Mouse (Mus musculus): ENCODE results near the gene 9230102O04Rik. TPM values are rescaled to one million over a fixed set of nuclear protein-coding genes. Genes with fewer than 3 reads are reported as not detected.

Gene 9230102O04Rik
- polyA plus RNA-seq (2016; fragmentation: Nextera tagmentation; extraction: Ambion mirVana), result 0.50 TPM in 1 of 2 replicates, not detected in the other

- Histone ChIP-seq H3K9ac (no peak within 1 kb of the TSS), H3K27ac (no peak within 1 kb of the TSS), H3K4me3 (replicated peaks) (peak within 1 kb of the TSS; percentile 14; the same call in 1 of the 2 replicates), H3K4me2 (peak within 1 kb of the TSS; percentile 29), H3K9me3 (no peaks in the 10 kb centered on the region), H3K36me3 (replicated peaks) (no peaks in the 10 kb centered on the region), H3K4me1 (peaks cover 12% of the 10 kb centered on the region), H3K27me3 (peaks cover 95% of the 10 kb centered on the region)
- ATAC-seq (ENCODE audit: low FRiP score), result peak; percentile 51; the same call in 1 of the 2 replicates
- WGBS, result under 1% methylated on average over 30 of the region's 30 CpGs
Observed at GRCm38 (mm10) chr2:9888913-9889650, at the start of gene 9230102O04Rik. Gene 9230102O04Rik (minus strand): TSS chr2:9889540.

DNA sequence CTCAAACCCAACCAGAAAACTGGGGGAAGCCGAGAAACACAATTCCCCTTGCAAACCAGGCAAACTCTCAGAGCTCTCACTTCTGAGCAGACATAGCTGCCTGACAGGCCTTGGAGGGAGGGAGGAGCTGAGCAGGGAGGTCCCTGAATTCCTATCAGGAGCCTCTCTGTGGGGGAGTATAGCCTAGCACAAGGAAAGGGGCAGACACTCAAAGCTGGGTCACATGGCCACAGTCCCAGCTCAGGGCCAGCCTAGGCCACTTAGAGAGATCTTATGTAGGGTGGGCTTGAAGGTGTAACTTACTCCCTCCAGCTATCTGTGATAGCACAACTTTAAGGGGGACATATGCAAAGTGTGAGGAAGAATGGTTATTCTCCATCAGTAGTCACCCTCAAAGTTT is 46.6 kb upstream of the 9230102O04Rik start:
- 25% methylated on average over 1 of the region's 1 CpGs for whole genome bisulfite sequencing
- no peaks in the 10 kb centered on the region for H3K9me3 ChIP-seq
- no peak for ATAC-seq (ENCODE audit: low FRiP score)
- H3K4me3 ChIP-seq (replicated peaks), result no peak overlapping the region
- no peak overlapping the region for H3K9ac ChIP-seq
- H3K4me1 ChIP-seq, result no peaks in the 10 kb centered on the region
- H3K36me3 ChIP-seq (replicated peaks), result peaks cover 5% of the 10 kb centered on the region; the same call in 1 of the 2 replicates
- H3K27ac ChIP-seq, result no peak overlapping the region
- H3K27me3 ChIP-seq, result no peaks in the 10 kb centered on the region
- H3K4me2 ChIP-seq, result no peak overlapping the region

GRCm38 (mm10) chr2:9926905-9927283 is 37.6 kb upstream of the 9230102O04Rik start:
- no peak for ATAC-seq (ENCODE audit: low FRiP score)

DNA sequence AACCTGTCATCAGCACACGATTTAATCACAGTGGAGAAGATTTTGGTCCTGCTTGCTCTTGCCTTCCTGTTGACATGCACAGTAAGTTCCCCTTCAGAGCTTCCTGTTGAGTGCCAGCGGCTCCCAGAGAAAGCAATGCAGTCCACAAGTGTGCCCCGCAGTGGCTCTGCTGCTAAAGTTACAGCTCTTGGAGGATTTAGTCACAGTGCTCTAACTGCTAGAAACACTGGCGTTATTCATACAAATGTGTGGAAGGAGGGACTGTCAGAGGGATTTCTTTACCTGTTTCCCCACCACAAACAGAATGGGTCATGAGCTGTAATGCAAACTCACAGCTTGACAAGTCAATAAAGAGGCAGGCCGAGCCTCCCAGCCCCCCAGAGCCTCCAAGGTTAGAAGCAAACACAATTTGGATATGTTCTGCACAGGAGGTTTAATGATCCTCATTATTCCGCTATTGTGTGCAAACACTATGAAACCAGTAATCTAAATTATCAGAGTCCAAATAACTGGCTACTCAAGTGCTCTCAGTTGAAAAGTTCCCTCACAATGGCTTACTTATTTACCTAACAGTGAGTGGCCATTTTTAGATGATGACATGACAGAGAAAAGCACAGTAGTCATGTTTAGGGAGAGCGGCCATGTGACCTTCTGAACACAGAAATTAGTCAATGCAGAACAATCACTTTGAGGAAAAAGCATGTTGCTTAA is 37.0 kb upstream of the 9230102O04Rik start:
- 0 out of 2 replicates have a peak, but pooled peaks have one; percentile 36 for ATAC-seq (ENCODE audit: low FRiP score)

More at GRCm38 (mm10) chr2:9926905-9927283, 37.6 kb upstream of the 9230102O04Rik start:
- Histone ChIP-seq H3K9ac (no peak overlapping the region), H3K36me3 (replicated peaks) (0 out of 2 replicates have a peak, but pooled peaks cover 5% of the 10 kb centered on the region), H3K4me2 (no peak overlapping the region), H3K9me3 (no peaks in the 10 kb centered on the region), H3K27ac (no peak overlapping the region), H3K4me3 (replicated peaks) (no peak overlapping the region), H3K4me1 (peaks cover 7% of the 10 kb centered on the region), H3K27me3 (peaks cover 17% of the 10 kb centered on the region)
- WGBS, result 65% methylated on average over 4 of the region's 4 CpGs

GRCm38 (mm10) chr2:9918691-9919471 is 29.5 kb upstream of the 9230102O04Rik start:
- Histone ChIP-seq H3K4me2 (no peak overlapping the region), H3K9me3 (no peaks in the 10 kb centered on the region), H3K36me3 (replicated peaks) (peaks cover 23% of the 10 kb centered on the region), H3K4me1 (no peaks in the 10 kb centered on the region), H3K27ac (no peak overlapping the region), H3K9ac (no peak overlapping the region), H3K4me3 (replicated peaks) (no peak overlapping the region), H3K27me3 (no peaks in the 10 kb centered on the region)
- 93% methylated on average over 17 of the region's 17 CpGs for WGBS
- no peak for ATAC-seq (ENCODE audit: low FRiP score)

More for the DNA sequence above, 37.0 kb upstream of the 9230102O04Rik start:
- Histone ChIP-seq H3K4me3 (replicated peaks) (no peak overlapping the region), H3K4me1 (peaks cover 7% of the 10 kb centered on the region), H3K36me3 (replicated peaks) (0 out of 2 replicates have a peak, but pooled peaks cover 5% of the 10 kb centered on the region), H3K4me2 (no peak overlapping the region), H3K9ac (no peak overlapping the region), H3K9me3 (no peaks in the 10 kb centered on the region), H3K27ac (0 out of 2 replicates have a peak overlapping the region, but pooled peaks have one; percentile 25), H3K27me3 (peaks cover 17% of the 10 kb centered on the region)
- 22% methylated on average over 7 of the region's 7 CpGs for WGBS

- H3K36me3 ChIP-seq (replicated peaks), result peaks cover 18% of the 10 kb centered on the region
- ATAC-seq (ENCODE audit: low FRiP score), result no peak
- H3K27ac ChIP-seq, result no peak overlapping the region
- no peak overlapping the region for H3K4me2 ChIP-seq
- no peaks in the 10 kb centered on the region for H3K4me1 ChIP-seq
- WGBS, result 91% methylated on average over 9 of the region's 9 CpGs
- no peaks in the 10 kb centered on the region for H3K27me3 ChIP-seq
- H3K4me3 ChIP-seq (replicated peaks), result no peak overlapping the region
- no peak overlapping the region for H3K9ac ChIP-seq
- no peaks in the 10 kb centered on the region for H3K9me3 ChIP-seq
Observed at GRCm38 (mm10) chr2:9917602-9918001, 28.3 kb upstream of the 9230102O04Rik start.

DNA sequence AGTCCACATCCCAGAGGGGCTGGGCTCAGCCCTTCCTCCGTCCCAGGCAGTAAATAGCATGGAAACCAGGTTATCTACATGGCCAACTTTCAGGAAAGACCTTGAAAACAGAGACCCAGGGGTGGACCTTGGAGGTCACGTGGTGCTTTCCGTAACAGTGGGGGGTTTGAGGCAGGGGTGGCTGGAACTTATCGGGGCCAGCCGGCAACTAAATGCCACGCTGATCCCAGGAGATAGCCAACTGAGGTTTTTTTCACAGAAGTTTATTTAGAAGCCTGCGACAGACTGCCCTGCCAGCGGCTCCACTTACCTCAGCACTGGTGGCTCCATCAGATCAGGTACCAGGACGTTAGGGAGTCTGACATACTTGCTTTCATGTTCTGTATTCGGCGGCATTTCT is 16.7 kb upstream of the 9230102O04Rik start:
- 9% methylated on average over 11 of the region's 11 CpGs for WGBS
- H3K4me3 ChIP-seq (replicated peaks), result no peak overlapping the region

GRCm38 (mm10) chr2:9903854-9904560 is 14.7 kb upstream of the 9230102O04Rik start:
- H3K27me3 ChIP-seq, result peaks cover 42% of the 10 kb centered on the region
- H3K4me3 ChIP-seq (replicated peaks), result no peak overlapping the region
- no peak for ATAC-seq (ENCODE audit: low FRiP score)
- no peaks in the 10 kb centered on the region for H3K9me3 ChIP-seq
- H3K36me3 ChIP-seq (replicated peaks), result no peaks in the 10 kb centered on the region
- H3K4me2 ChIP-seq, result no peak overlapping the region
- H3K27ac ChIP-seq, result no peak overlapping the region
- no peaks in the 10 kb centered on the region for H3K4me1 ChIP-seq
- no peak overlapping the region for H3K9ac ChIP-seq
- 75% methylated on average over 14 of the region's 14 CpGs for WGBS

More for the DNA sequence above, 16.7 kb upstream of the 9230102O04Rik start:
- H3K27ac ChIP-seq, result no peak overlapping the region
- H3K27me3 ChIP-seq, result peaks cover 28% of the 10 kb centered on the region
- no peak overlapping the region for H3K9ac ChIP-seq
- no peaks in the 10 kb centered on the region for H3K9me3 ChIP-seq
- ATAC-seq (ENCODE audit: low FRiP score), result no peak
- H3K36me3 ChIP-seq (replicated peaks), result no peaks in the 10 kb centered on the region
- H3K4me1 ChIP-seq, result no peaks in the 10 kb centered on the region
- H3K4me2 ChIP-seq, result peak overlapping the region; percentile 21

GRCm38 (mm10) chr2:9897846-9898245 is 8.5 kb upstream of the 9230102O04Rik start:
- H3K4me3 ChIP-seq (replicated peaks), result no peak overlapping the region
- ATAC-seq (ENCODE audit: low FRiP score), result peak; percentile 34; the same call in 1 of the 2 replicates
- H3K27ac ChIP-seq, result no peak overlapping the region
- H3K4me2 ChIP-seq, result no peak overlapping the region
- peaks cover 30% of the 10 kb centered on the region for H3K4me1 ChIP-seq
- H3K9me3 ChIP-seq, result no peaks in the 10 kb centered on the region
- H3K36me3 ChIP-seq (replicated peaks), result no peaks in the 10 kb centered on the region
- peaks cover 87% of the 10 kb centered on the region for H3K27me3 ChIP-seq
- WGBS, result under 1% methylated on average over 8 of the region's 8 CpGs
- H3K9ac ChIP-seq, result no peak overlapping the region

GRCm38 (mm10) chr2:9896097-9896770 is 6.9 kb upstream of the 9230102O04Rik start:
- Histone ChIP-seq H3K4me3 (replicated peaks) (peak overlapping the region; percentile 16; the same call in 1 of the 2 replicates), H3K36me3 (replicated peaks) (no peaks in the 10 kb centered on the region), H3K27me3 (peaks cover 90% of the 10 kb centered on the region), H3K27ac (no peak overlapping the region), H3K9ac (no peak overlapping the region), H3K4me2 (peak overlapping the region; percentile 15; the same call in 1 of the 2 replicates), H3K4me1 (peaks cover 30% of the 10 kb centered on the region), H3K9me3 (no peaks in the 10 kb centered on the region)
- no peak for ATAC-seq (ENCODE audit: low FRiP score)
- 1% methylated on average over 22 of the region's 22 CpGs for WGBS

All from forebrain, embryonic 12.5 days (tissue).